Mouse (Mus musculus) ES-E14 (cell line): ENCODE results near the gene Plxdc1. TPM values are rescaled to one million over a fixed set of nuclear protein-coding genes. Genes with fewer than 3 reads are reported as not detected.

Source experiments
- DNase-seq: peaks from one replicate; pipeline ENCODE4 v3.0.0-alpha.2; 2013; ENCODE audit warnings: low read depth, low spot score
- H3K27ac ChIP-seq: 2 replicates; pipeline ENCODE4 v1.5.1; 2012; ENCODE audit warnings: low read depth, mild to moderate bottlenecking, low read length, moderate library complexity, mixed read lengths; ENCODE audit not compliant: poor library complexity, insufficient read depth, severe bottlenecking
- H3K36me3 ChIP-seq: 2 replicates; pipeline ENCODE4 v1.6.1; 2012; ENCODE audit warnings: mild to moderate bottlenecking, low read length, moderate library complexity, mixed read lengths; ENCODE audit not compliant: control insufficient read depth, poor library complexity, insufficient read depth, severe bottlenecking
- H3K4me1 ChIP-seq, 2 experiments: fragments of 150-350 bp in 1 of 2; sonication (generic) in 1 of 2; 2 replicates each; pipeline ENCODE4 v1.6.1; 2012; ENCODE audit warnings: low read length in 2 of 2, mild to moderate bottlenecking in 1 of 2, mixed read lengths in 1 of 2; ENCODE audit not compliant: control insufficient read depth in 2 of 2, insufficient read depth in 2 of 2, poor library complexity in 1 of 2
- H3K4me3 ChIP-seq, 2 experiments: fragments of 150-350 bp in 1 of 2; sonication (generic) in 1 of 2; 2 replicates each; pipeline ENCODE4 v1.5.1; 2012; ENCODE audit warnings: low read length in 2 of 2, low read depth in 1 of 2, mild to moderate bottlenecking in 1 of 2, mixed read lengths in 1 of 2; ENCODE audit not compliant: insufficient read depth in 1 of 2, poor library complexity in 1 of 2, severe bottlenecking in 1 of 2
- H3K9ac ChIP-seq: 2 replicates; pipeline ENCODE4 v1.6.1; 2012; ENCODE audit warnings: low read depth, mild to moderate bottlenecking, low read length, mixed read lengths; ENCODE audit not compliant: poor library complexity, insufficient read depth, severe bottlenecking
- H3K9me3 ChIP-seq: fragments of 150-350 bp; sonication (generic); 2 replicates; pipeline ENCODE4 v1.6.1; 2012; ENCODE audit warnings: low read depth, mild to moderate bottlenecking, low read length; ENCODE audit not compliant: control insufficient read depth, insufficient read depth
- CHD2 ChIP-seq: IDR thresholded peaks from 2 replicates; pipeline ENCODE4 v1.6.1; 2014; ENCODE audit warnings: mild to moderate bottlenecking, low read depth, low read length, inconsistent platforms
- HCFC1 ChIP-seq: IDR thresholded peaks from 2 replicates; pipeline ENCODE4 v1.6.1; 2012; ENCODE audit warnings: low read length, inconsistent platforms, borderline replicate concordance; ENCODE audit not compliant: insufficient read depth
- MAFK ChIP-seq: IDR thresholded peaks from 2 replicates; pipeline ENCODE4 v1.6.1; 2014; ENCODE audit warnings: mild to moderate bottlenecking, low read depth, low read length, inconsistent platforms; ENCODE audit not compliant: insufficient read depth
- ZC3H11A ChIP-seq: IDR thresholded peaks from 2 replicates; pipeline ENCODE4 v1.6.1; 2012; ENCODE audit warnings: low read depth, mild to moderate bottlenecking, inconsistent platforms, low read length, borderline replicate concordance
- ZNF384 ChIP-seq: IDR thresholded peaks from 2 replicates; pipeline ENCODE4 v1.6.1; 2012; ENCODE audit warnings: low read depth, low read length, inconsistent platforms
- in situ Hi-C, 2 experiments: fragments of 600-800 bp; cut with MboI; formaldehyde crosslinking; loops; one replicate each; pipeline ENCODE4 v1.15.1; 2025; ENCODE audit warnings: low sequenced_read_pairs in 2 of 2, inconsistent platforms in 1 of 2; ENCODE audit not compliant: unreplicated experiment in 2 of 2
- total RNA-seq: library from RNA; depleted of rRNA; stranded (reverse); fragments of 300-350 nt; gene quantifications from 2 replicates; pipeline ENCODE4 v1.2.3, GENCODE M21; 2012

The Plxdc1 gene
- total RNA-seq, 1 experiment, result 2.5 TPM

DNA sequence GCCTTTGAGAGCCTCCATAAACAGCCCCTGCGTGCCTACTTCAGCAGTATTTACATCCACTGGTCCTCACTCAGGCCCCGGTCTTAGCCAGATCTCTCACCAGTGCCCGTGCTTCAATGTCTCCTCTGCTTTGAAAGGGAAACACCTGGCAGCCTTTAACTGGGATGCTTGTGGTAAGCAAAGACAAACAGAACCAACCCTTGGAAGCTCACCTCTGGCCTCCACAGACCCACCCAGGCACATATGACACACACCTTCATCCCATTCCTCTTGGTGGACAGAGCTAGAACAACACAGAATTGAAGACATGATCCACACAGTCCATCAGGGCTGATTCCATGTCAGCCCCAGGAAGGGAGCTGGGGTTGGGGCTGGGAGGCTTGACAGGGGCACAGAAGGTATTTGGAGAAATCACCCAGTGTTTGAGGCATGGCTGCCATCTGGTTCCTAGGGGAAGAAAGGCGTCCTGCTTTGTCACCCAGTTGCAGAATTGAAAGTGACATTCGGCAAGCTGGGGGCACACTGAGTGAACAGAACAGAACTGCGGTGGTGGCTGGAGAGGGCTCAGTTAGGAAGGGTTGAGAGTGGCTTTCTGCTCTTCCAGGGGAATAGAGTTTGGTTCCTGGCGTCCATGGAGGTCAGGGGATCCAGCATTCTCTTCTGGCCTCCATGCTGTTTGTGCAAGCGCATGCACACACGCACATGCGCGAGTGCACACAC, 12.0 kb upstream of the Plxdc1 start:
- Histone ChIP-seq H3K4me3 (no peak overlapping the region), H3K4me1 (peaks cover 2 to 17% of the 10 kb centered on the region in 2 experiments; a peak in 2 of 4 replicates), H3K27ac (no peak overlapping the region), H3K9ac (no peak overlapping the region), H3K9me3 (no peaks in the 10 kb centered on the region), H3K36me3 (no peaks in the 10 kb centered on the region)
- DNase-seq, result no peak
- no peak for TF ChIP-seq HCFC1
- no peak for TF ChIP-seq CHD2
- TF ChIP-seq ZC3H11A, result no peak
- TF ChIP-seq MAFK, result no peak
- TF ChIP-seq ZNF384, result no peak
- in situ Hi-C loops, result no loop called here

DNA sequence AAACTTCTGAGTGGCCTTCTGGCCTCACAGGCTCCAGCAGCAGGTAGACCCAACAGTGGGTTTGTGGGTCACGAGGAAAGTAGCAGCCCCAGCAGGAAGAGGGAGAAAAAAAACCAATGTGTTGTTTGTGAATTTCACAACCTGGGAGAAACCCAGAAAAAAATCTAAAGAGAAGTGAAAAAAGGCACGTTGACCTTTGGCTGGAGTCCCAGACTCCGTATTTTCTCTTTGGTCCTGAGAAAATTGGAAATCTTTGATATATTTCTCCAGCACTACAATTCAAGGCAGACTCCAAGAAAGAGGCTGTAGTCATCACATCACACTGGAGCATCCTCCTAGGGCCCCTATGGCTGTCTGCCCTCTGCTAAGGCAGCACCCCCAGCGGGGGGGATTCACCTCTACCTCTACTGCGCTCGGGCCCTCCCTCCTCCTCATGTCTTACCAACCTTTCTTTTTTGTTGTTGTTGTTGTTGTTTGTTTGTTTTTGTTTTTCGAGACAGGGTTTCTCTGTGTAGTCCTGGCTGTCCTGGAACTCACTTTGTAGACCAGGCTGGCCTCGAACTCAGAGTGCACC, 11.2 kb upstream of the Plxdc1 start:
- Histone ChIP-seq H3K9ac (no peak overlapping the region), H3K36me3 (no peaks in the 10 kb centered on the region), H3K27ac (no peak overlapping the region), H3K4me1 (peaks cover 2 to 14% of the 10 kb centered on the region in 2 experiments; a peak in 2 of 4 replicates), H3K9me3 (no peaks in the 10 kb centered on the region), H3K4me3 (no peak overlapping the region)
- DNase-seq, result no peak
- TF ChIP-seq ZNF384, result no peak
- TF ChIP-seq HCFC1, result no peak
- TF ChIP-seq CHD2, result no peak
- in situ Hi-C loops, result no loop called here

DNA sequence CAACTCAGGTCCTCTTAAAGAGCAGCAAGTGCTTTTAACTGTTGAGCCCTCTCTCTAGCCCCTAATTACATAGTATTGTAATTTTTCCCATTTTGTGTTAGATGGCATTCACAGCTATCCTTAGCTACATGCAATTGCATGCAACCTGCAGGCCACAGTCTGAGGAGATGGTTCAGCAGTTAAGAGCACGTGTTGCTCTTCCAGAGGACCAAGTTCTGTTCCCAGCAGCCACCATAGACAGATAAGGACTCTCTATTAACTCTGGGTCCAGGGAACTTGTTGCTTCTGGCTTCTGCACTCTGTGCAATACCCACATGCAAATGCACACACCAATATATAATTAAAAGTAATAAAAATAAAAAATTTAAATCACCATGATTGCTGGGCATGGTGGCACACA, 10.4 kb upstream of the Plxdc1 start:
- no peak for TF ChIP-seq CHD2
- TF ChIP-seq ZC3H11A, result no peak
- Histone ChIP-seq H3K9ac (no peak overlapping the region), H3K36me3 (no peaks in the 10 kb centered on the region), H3K27ac (no peak overlapping the region), H3K4me3 (no peak overlapping the region), H3K4me1 (peaks cover 0 to 9% of the 10 kb centered on the region in 2 experiments; a peak in 2 of 4 replicates), H3K9me3 (no peaks in the 10 kb centered on the region)
- in situ Hi-C loops, result no loop called here
- no peak for DNase-seq

DNA sequence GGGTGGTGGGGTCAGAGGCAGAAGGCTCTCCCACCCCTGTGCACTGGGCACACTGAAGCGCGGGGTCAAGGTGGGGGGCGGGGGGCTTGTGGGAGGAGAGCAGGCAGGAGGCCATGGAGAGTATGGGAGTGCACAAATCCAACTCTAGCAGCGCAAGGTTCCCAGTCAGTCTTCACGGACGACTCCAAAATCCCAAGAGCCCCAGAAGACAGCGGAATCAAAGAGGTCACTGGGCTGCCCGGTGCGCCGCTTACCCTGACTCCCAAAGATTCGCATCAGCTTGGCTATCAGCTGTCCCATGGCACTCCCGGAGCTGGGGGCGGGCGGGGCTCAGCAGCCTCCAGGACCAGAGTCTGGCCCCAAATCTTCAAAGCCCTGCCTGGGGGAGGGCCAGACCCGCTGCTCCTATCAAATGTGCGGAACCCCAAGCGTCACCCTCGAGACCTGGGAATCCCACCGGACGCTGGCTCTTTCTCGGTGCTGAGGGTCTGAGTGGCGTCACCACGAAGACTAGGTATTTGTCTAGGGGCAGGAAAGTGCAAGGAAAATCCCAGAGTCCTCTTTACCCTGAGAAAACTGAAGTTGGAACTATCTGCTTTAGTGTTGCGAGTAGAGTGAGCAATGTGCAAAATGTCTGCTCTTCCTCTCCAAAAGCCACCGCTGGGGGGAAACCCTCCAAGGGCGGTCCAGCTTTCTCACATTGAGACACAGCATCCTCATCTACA, 9.5 kb upstream of the Plxdc1 start, which contains the start of gene Arl5c:
Gene Arl5c (minus strand): TSS at position 618 of the 725 bp plus-strand sequence.
- TF ChIP-seq ZC3H11A (no peak), ZNF384 (no peak), CHD2 (no peak), HCFC1 (no peak), MAFK (no peak)

More for the DNA sequence above, 9.5 kb upstream of the Plxdc1 start, which contains the start of gene Arl5c:
- Histone ChIP-seq H3K4me1 (peaks cover 0 to 4% of the 10 kb centered on the region in 2 experiments; a peak in 2 of 4 replicates), H3K9me3 (no peaks in the 10 kb centered on the region), H3K36me3 (no peaks in the 10 kb centered on the region), H3K27ac (no peak within 1 kb of the TSS), H3K9ac (peak within 1 kb of the TSS; percentile 33; the same call in 1 of the 2 replicates), H3K4me3 (peak within 1 kb of the TSS; percentile 65 to 79)
- in situ Hi-C loops, result no loop called here
- no peak for DNase-seq
